Mouse (Mus musculus) midbrain, embryonic 13.5 days (tissue): ENCODE measurements at regions not wholly inside any gene's neighbourhood (a gene's known extent, or its start where the extent isn't known, plus 50 kb on each side); places are given as distances from the start of the nearest gene placed in this dataset.

Experiments
- ATAC-seq: fragments of 200-750 bp; cut with Nextera tagmentation; 2 replicates; pipeline ENCODE4 v1.8.0; 2017; ENCODE audit warnings: mild to moderate bottlenecking, moderate TSS enrichment, moderate library complexity
- H3K27ac ChIP-seq: fragments of 300-500 bp; sonication (generic); 2 replicates; pipeline ENCODE4 v1.5.1; 2015; ENCODE audit warnings: inconsistent platforms, mild to moderate bottlenecking, moderate library complexity
- H3K27me3 ChIP-seq: fragments of 300-500 bp; sonication (generic); 2 replicates; pipeline ENCODE4 v1.6.1; 2015; ENCODE audit warnings: mild to moderate bottlenecking, inconsistent platforms
- H3K36me3 ChIP-seq: fragments of 300-500 bp; sonication (generic); 2 replicates; pipeline ENCODE4 v1.6.1; 2015; ENCODE audit warnings: mild to moderate bottlenecking, inconsistent platforms
- H3K4me1 ChIP-seq: fragments of 300-500 bp; sonication (generic); replicated peaks from 2 replicates; pipeline ENCODE4 v1.6.1; 2015; ENCODE audit warnings: inconsistent platforms
- H3K4me2 ChIP-seq: fragments of 300-500 bp; sonication (generic); replicated peaks from 2 replicates; pipeline ENCODE4 v1.6.1; 2015; ENCODE audit warnings: moderate library complexity, mild to moderate bottlenecking, inconsistent platforms
- H3K4me3 ChIP-seq: fragments of 300-500 bp; sonication (generic); replicated peaks from 2 replicates; pipeline ENCODE4 v1.5.1; 2015; ENCODE audit warnings: mild to moderate bottlenecking, inconsistent platforms
- H3K9ac ChIP-seq: fragments of 300-500 bp; sonication (generic); replicated peaks from 2 replicates; pipeline ENCODE4 v1.6.1; 2015; ENCODE audit warnings: mild to moderate bottlenecking, inconsistent platforms
- H3K9me3 ChIP-seq: fragments of 300-500 bp; sonication (generic); 2 replicates; pipeline ENCODE4 v1.6.1; 2016; ENCODE audit warnings: mild to moderate bottlenecking, inconsistent platforms
- WGBS: fragments of 180-500 bp; shearing (Covaris S2); methylation state at CpG from one replicate; pipeline ENCODE4 v1.1.7; 2015; 5-methylcytosine and 5-hydroxymethylcytosine counted together

GRCm38 (mm10) chr3:18928401-18929104 is 699.9 kb downstream of the 1700064H15Rik start:
- peak; percentile 87 for ATAC-seq
- Histone ChIP-seq H3K36me3 (no peaks in the 10 kb centered on the region), H3K4me3 (no peak overlapping the region), H3K9me3 (no peaks in the 10 kb centered on the region), H3K27me3 (no peaks in the 10 kb centered on the region), H3K4me2 (no peak overlapping the region), H3K27ac (peak overlapping the region; percentile 62), H3K9ac (no peak overlapping the region), H3K4me1 (peaks cover 19% of the 10 kb centered on the region; the same call in 1 of the 2 replicates)
- WGBS: 65% methylated on average over 3 of the region's 3 CpGs

GRCm38 (mm10) chr3:18929105-18929492 is 699.4 kb downstream of the 1700064H15Rik start:
- no peaks in the 10 kb centered on the region for H3K36me3 ChIP-seq
- no peak overlapping the region for H3K4me3 ChIP-seq
- H3K27me3 ChIP-seq: no peaks in the 10 kb centered on the region
- H3K27ac ChIP-seq: peak overlapping the region; percentile 62
- peak; percentile 79 for ATAC-seq
- H3K9ac ChIP-seq: no peak overlapping the region
- H3K4me1 ChIP-seq: peaks cover 19% of the 10 kb centered on the region; the same call in 1 of the 2 replicates
- H3K9me3 ChIP-seq: no peaks in the 10 kb centered on the region
- no peak overlapping the region for H3K4me2 ChIP-seq
- WGBS: 68% methylated on average over 3 of the region's 3 CpGs

GRCm38 (mm10) chr3:18932983-18933726 is 695.3 kb downstream of the 1700064H15Rik start:
- no peaks in the 10 kb centered on the region for H3K36me3 ChIP-seq
- no peak for ATAC-seq
- H3K9me3 ChIP-seq: no peaks in the 10 kb centered on the region
- 61% methylated on average over 13 of the region's 13 CpGs for WGBS
- no peaks in the 10 kb centered on the region for H3K27me3 ChIP-seq
- H3K27ac ChIP-seq: no peak overlapping the region
- no peak overlapping the region for H3K4me2 ChIP-seq
- no peak overlapping the region for H3K4me3 ChIP-seq
- H3K9ac ChIP-seq: no peak overlapping the region
- H3K4me1 ChIP-seq: peaks cover 23% of the 10 kb centered on the region; the same call in 1 of the 2 replicates

- no peak overlapping the region for H3K4me3 ChIP-seq
- no peak overlapping the region for H3K9ac ChIP-seq
- 96% methylated on average over 2 of the region's 2 CpGs for WGBS
These were observed 693.6 kb downstream of the 1700064H15Rik start for GRCm38 (mm10) chr3:18934891-18935290.

GRCm38 (mm10) chr3:18937333-18938122 is 690.9 kb downstream of the 1700064H15Rik start:
- Histone ChIP-seq H3K9me3 (no peaks in the 10 kb centered on the region), H3K9ac (no peak overlapping the region), H3K36me3 (no peaks in the 10 kb centered on the region), H3K27me3 (no peaks in the 10 kb centered on the region), H3K27ac (no peak overlapping the region), H3K4me3 (no peak overlapping the region), H3K4me1 (peaks cover 12% of the 10 kb centered on the region; the same call in 1 of the 2 replicates), H3K4me2 (peak overlapping the region; percentile 19)
- ATAC-seq: peak; percentile 61
- WGBS: 64% methylated on average over 20 of the region's 20 CpGs

More at GRCm38 (mm10) chr3:18934891-18935290, 693.6 kb downstream of the 1700064H15Rik start:
- Histone ChIP-seq H3K9me3 (no peaks in the 10 kb centered on the region), H3K4me1 (peaks cover 12% of the 10 kb centered on the region; the same call in 1 of the 2 replicates), H3K4me2 (no peak overlapping the region), H3K27me3 (no peaks in the 10 kb centered on the region), H3K36me3 (no peaks in the 10 kb centered on the region), H3K27ac (no peak overlapping the region)
- ATAC-seq: no peak

- no peak overlapping the region for H3K9ac ChIP-seq
- 86% methylated on average over 11 of the region's 11 CpGs for WGBS
- no peak overlapping the region for H3K27ac ChIP-seq
- no peak overlapping the region for H3K4me2 ChIP-seq
- H3K4me3 ChIP-seq: no peak overlapping the region
- no peaks in the 10 kb centered on the region for H3K36me3 ChIP-seq
- no peaks in the 10 kb centered on the region for H3K9me3 ChIP-seq
- H3K4me1 ChIP-seq: peaks cover 4% of the 10 kb centered on the region; the same call in 1 of the 2 replicates
- ATAC-seq: no peak
- no peaks in the 10 kb centered on the region for H3K27me3 ChIP-seq
These were observed 686.9 kb downstream of the 1700064H15Rik start for GRCm38 (mm10) chr3:18941301-18942177.

- H3K36me3 ChIP-seq: no peaks in the 10 kb centered on the region
- no peaks in the 10 kb centered on the region for H3K27me3 ChIP-seq
- no peak overlapping the region for H3K4me2 ChIP-seq
- no peaks in the 10 kb centered on the region for H3K4me1 ChIP-seq
- no peaks in the 10 kb centered on the region for H3K9me3 ChIP-seq
- H3K9ac ChIP-seq: no peak overlapping the region
- ATAC-seq: no peak
- 88% methylated on average over 1 of the region's 1 CpGs for WGBS
- no peak overlapping the region for H3K4me3 ChIP-seq
- H3K27ac ChIP-seq: no peak overlapping the region
These were observed 668.1 kb downstream of the 1700064H15Rik start for GRCm38 (mm10) chr3:18960341-18960740.

- H3K9ac ChIP-seq: no peak overlapping the region
- ATAC-seq: no peak
These were observed 639.8 kb downstream of the 1700064H15Rik start for GRCm38 (mm10) chr3:18988662-18989061.

GRCm38 (mm10) chr3:18989577-18990240 is 638.8 kb downstream of the 1700064H15Rik start:
- ATAC-seq: 0 out of 2 replicates have a peak, but pooled peaks have one; percentile 34
- H3K4me1 ChIP-seq: no peaks in the 10 kb centered on the region
- no peak overlapping the region for H3K9ac ChIP-seq
- H3K27ac ChIP-seq: no peak overlapping the region
- H3K9me3 ChIP-seq: no peaks in the 10 kb centered on the region
- H3K4me3 ChIP-seq: no peak overlapping the region
- no peaks in the 10 kb centered on the region for H3K27me3 ChIP-seq
- H3K36me3 ChIP-seq: no peaks in the 10 kb centered on the region
- WGBS: 68% methylated on average over 13 of the region's 13 CpGs
- H3K4me2 ChIP-seq: no peak overlapping the region

More at GRCm38 (mm10) chr3:18988662-18989061, 639.8 kb downstream of the 1700064H15Rik start:
- no peaks in the 10 kb centered on the region for H3K9me3 ChIP-seq
- H3K4me3 ChIP-seq: no peak overlapping the region
- no peaks in the 10 kb centered on the region for H3K36me3 ChIP-seq
- WGBS: 87% methylated on average over 3 of the region's 3 CpGs
- H3K4me2 ChIP-seq: no peak overlapping the region
- no peaks in the 10 kb centered on the region for H3K4me1 ChIP-seq
- H3K27ac ChIP-seq: no peak overlapping the region
- H3K27me3 ChIP-seq: no peaks in the 10 kb centered on the region

- H3K36me3 ChIP-seq: no peaks in the 10 kb centered on the region
- H3K4me1 ChIP-seq: no peaks in the 10 kb centered on the region
- no peak overlapping the region for H3K4me2 ChIP-seq
- no peak overlapping the region for H3K9ac ChIP-seq
- H3K9me3 ChIP-seq: no peaks in the 10 kb centered on the region
- 82% methylated on average over 5 of the region's 5 CpGs for WGBS
- no peak overlapping the region for H3K27ac ChIP-seq
- H3K27me3 ChIP-seq: no peaks in the 10 kb centered on the region
- no peak overlapping the region for H3K4me3 ChIP-seq
- ATAC-seq: no peak
These were observed 628.3 kb downstream of the 1700064H15Rik start for GRCm38 (mm10) chr3:19000179-19000578.

- Histone ChIP-seq H3K9ac (no peak overlapping the region), H3K27me3 (no peaks in the 10 kb centered on the region), H3K4me1 (no peaks in the 10 kb centered on the region), H3K36me3 (no peaks in the 10 kb centered on the region), H3K9me3 (no peaks in the 10 kb centered on the region), H3K4me3 (no peak overlapping the region), H3K4me2 (no peak overlapping the region), H3K27ac (no peak overlapping the region)
- 84% methylated on average over 7 of the region's 7 CpGs for WGBS
- no peak for ATAC-seq
These were observed 626.4 kb downstream of the 1700064H15Rik start for GRCm38 (mm10) chr3:19002056-19002455.
